Mouse (Mus musculus): ENCODE results near the gene Olfr1193. TPM values are rescaled to one million over a fixed set of nuclear protein-coding genes. Genes with fewer than 3 reads are reported as not detected.

The Olfr1193 gene
- polyA plus RNA-seq (2017; shearing (Covaris generic)): not detected

DNA sequence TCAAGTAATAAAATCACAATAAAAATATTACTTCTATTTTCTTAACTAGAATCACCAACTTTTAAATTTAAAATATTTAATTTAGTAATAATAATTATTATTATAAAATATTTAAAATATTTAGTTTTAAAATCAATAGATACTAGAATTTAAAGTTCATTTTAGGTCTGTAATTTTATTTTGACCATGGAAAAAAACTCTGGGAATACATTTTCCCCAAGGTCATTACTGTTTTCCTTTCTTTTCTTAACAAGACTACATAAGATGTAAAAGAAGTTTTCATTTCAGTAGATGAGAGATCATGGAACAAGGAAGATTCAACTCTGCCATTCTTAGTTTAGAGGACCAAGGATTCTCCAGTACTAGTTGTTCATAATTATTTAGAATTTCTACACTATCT is at the start of gene Olfr1193:
Olfr1193 (plus strand) TSS at position 301 of the 400 bp plus-strand sequence.

DNA sequence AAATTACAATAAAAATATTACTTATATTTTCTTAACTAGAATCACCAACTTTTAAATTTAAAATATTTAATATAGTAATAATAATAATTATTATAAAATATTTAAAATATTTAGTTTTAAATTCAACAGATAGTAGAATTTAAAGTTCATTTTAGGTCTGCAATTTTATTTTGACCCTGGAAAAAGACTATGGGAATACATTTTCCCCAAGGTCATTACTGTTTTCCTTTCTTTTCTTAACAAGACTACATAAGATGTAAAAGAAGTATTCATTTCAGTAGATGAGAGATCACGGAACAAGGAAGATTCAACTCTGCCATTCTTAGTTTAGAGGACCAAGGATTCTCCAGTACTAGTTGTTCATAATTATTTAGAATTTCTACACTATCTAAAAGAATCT is 35.2 kb upstream of the Olfr1193 start, which contains the start of gene Olfr1191-ps1:
Olfr1191-ps1 (plus strand) TSS at position 301 of the 400 bp plus-strand sequence.

DNA sequence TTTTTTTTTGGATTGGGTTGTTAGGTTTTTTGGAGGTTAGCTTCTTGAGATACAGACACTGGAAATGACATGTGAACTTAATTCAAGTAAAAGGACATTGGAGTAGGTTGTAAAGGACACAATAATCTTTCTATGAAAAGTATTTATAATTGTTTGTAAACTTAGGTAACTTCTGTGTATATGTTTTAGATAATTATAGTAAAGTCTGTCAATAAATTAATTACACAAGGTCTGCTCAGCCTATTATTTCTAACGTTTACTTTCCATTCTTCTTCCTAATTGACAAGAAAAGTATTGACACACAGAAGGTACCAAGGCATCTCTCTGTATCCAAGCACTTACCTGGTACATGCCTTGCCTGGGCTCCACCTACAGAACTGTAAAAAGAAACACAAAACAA is 27.2 kb upstream of the Olfr1193 start, which contains the start of gene Olfr1192-ps1:
Olfr1192-ps1 (plus strand) TSS at position 301 of the 400 bp plus-strand sequence.

DNA sequence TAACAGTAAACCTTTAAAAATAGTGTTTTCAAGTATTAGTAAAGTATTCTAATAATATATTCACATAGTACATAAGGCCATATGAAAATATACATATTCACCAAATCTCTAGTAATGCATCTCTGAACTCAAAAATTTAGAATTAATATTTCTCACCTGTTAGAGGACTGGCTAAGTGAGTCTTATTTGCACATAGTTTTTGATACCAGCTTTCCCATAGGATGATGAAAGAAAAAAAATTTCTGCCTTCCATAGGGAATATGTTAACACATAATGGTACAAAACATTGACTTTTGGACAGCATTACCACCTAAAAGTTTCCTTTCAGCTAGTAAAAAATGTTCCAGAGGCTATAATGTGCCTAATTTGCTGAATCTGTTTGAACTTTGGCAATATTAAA is 13.7 kb downstream of the Olfr1193 start, which contains the start of gene Olfr1195:
Olfr1195 (minus strand) TSS at position 101 of the 400 bp plus-strand sequence.

DNA sequence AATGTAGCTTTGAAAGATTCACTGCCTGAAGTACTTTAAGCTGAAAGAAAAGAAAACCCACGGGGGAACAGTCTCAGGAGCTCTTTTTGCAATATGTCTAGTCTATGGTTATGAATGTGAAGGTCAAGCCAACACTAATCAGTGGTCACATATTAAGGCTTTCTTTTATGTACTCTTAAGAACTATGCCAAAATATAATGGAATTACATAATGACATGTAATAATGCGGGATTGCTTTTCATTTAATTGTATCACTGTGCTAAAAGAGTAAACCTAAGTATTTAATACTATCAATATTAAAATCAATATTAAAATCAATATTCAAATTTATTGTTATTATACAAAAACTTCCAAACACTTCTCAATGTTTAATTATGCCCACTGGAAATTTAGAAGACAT is 29.1 kb downstream of the Olfr1193 start, which contains the start of gene Olfr1196:
Olfr1196 (minus strand) TSS at position 101 of the 400 bp plus-strand sequence.

Other genes with a start within 250 kb of the Olfr1193 start
- not detected for gene Olfr1181, start 249.5 kb upstream of the Olfr1193 start, polyA plus RNA-seq (2017; shearing (Covaris generic))
- gene Gm13757, start 226.5 kb upstream of the Olfr1193 start, polyA plus RNA-seq (2017; shearing (Covaris generic)): not detected
- 0.04 TPM for gene Olfr1183, start 220.8 kb upstream of the Olfr1193 start, polyA plus RNA-seq (2017; shearing (Covaris generic))
- not detected for gene Olfr1184, start 192.0 kb upstream of the Olfr1193 start, polyA plus RNA-seq (2017; shearing (Covaris generic))
- not detected for gene Olfr1185-ps1, start 182.3 kb upstream of the Olfr1193 start, polyA plus RNA-seq (2017; shearing (Covaris generic))
- gene Olfr1186, start 157.1 kb upstream of the Olfr1193 start, polyA plus RNA-seq (2017; shearing (Covaris generic)): not detected
- gene Olfr1188, start 118.7 kb upstream of the Olfr1193 start, polyA plus RNA-seq (2017; shearing (Covaris generic)): not detected
- gene Olfr1189, start 89.2 kb upstream of the Olfr1193 start, polyA plus RNA-seq (2017; shearing (Covaris generic)): not detected
- gene Olfr1191-ps1, start 35.1 kb upstream of the Olfr1193 start, polyA plus RNA-seq (2017; shearing (Covaris generic)): not detected
- not detected for gene Olfr1192-ps1, start 27.1 kb upstream of the Olfr1193 start, polyA plus RNA-seq (2017; shearing (Covaris generic))
- not detected for gene Olfr1195, start 13.6 kb downstream of the Olfr1193 start, polyA plus RNA-seq (2017; shearing (Covaris generic))
- gene Olfr1196, start 29.0 kb downstream of the Olfr1193 start, polyA plus RNA-seq (2017; shearing (Covaris generic)): not detected
- gene Olfr1197, start 56.7 kb downstream of the Olfr1193 start, polyA plus RNA-seq (2017; shearing (Covaris generic)): not detected
- gene Olfr1198, start 75.7 kb downstream of the Olfr1193 start, polyA plus RNA-seq (2017; shearing (Covaris generic)): not detected
- not detected for gene Olfr1199, start 84.8 kb downstream of the Olfr1193 start, polyA plus RNA-seq (2017; shearing (Covaris generic))
- not detected for gene Olfr1200, start 94.9 kb downstream of the Olfr1193 start, polyA plus RNA-seq (2017; shearing (Covaris generic))
- not detected for gene Olfr1201, start 117.4 kb downstream of the Olfr1193 start, polyA plus RNA-seq (2017; shearing (Covaris generic))
- not detected for gene Olfr1202, start 138.9 kb downstream of the Olfr1193 start, polyA plus RNA-seq (2017; shearing (Covaris generic))
- 0.04 TPM for gene Olfr1205, start 154.1 kb downstream of the Olfr1193 start, polyA plus RNA-seq (2017; shearing (Covaris generic))
- not detected for gene Olfr1204, start 173.7 kb downstream of the Olfr1193 start, polyA plus RNA-seq (2017; shearing (Covaris generic))
- gene Olfr1206, start 187.6 kb downstream of the Olfr1193 start, polyA plus RNA-seq (2017; shearing (Covaris generic)): not detected
- not detected for gene Olfr1208, start 226.7 kb downstream of the Olfr1193 start, polyA plus RNA-seq (2017; shearing (Covaris generic))
- gene Olfr1209, start 239.5 kb downstream of the Olfr1193 start, polyA plus RNA-seq (2017; shearing (Covaris generic)): not detected